ENCODE assay signal across 9 mouse cellular contexts in genomic region chr11:24162056-24162455, GRCm38 (mm10).
A peak's percentile ranks its signal among the peaks of the same experiment; 100 is the strongest.
DNase-seq lines count a peak whose midpoint lies in the region; ATAC-seq and TF ChIP-seq lines count a peak whose summit lies in the region.
"Had no signal": no experiment of that assay in that cellular context is flagged by ENCODE, and none has a peak within 500 bp of the region (broad histone marks: within the 10 kb centered on the region; RNA-seq: fewer than 3 reads in every experiment).

No protein-coding gene starts in this region.

- peak; percentile 25 to 38 for DNase-seq in kidney, postnatal 4 days
- no peak for DNase-seq in kidney, adult 9 months
- DNase-seq in heart, postnatal 0 days (ENCODE audit: low spot score): no peak
- DNase-seq in lung, postnatal 14 days: peak; percentile 62
- no peak for DNase-seq in thymus, adult 18-20 months
- DNase-seq in urinary bladder, postnatal 36 days (ENCODE audit: low spot score in 2 of 2): no peak

- 41% methylated on average over 7 of the region's 7 CpGs for WGBS in embryonic facial prominence, embryonic 13.5 days
- WGBS in heart, postnatal 0 days: 18% methylated on average over 7 of the region's 7 CpGs

- peak; percentile 72 for ATAC-seq in embryonic facial prominence, embryonic 13.5 days (ENCODE audit: insufficient number of reproducible peaks, insufficient read depth, low FRiP score, low TSS enrichment, low read depth)
- no peak for ATAC-seq in heart, postnatal 0 days (ENCODE audit: insufficient read depth, low read depth)
- no peak for ATAC-seq in monocyte, adult 5-6 weeks (replicated peaks; ENCODE audit: insufficient number of reproducible peaks, low FRiP score, low TSS enrichment, poor library complexity, severe bottlenecking)

- no peak overlapping the region for H3K4me2 ChIP-seq in embryonic facial prominence, embryonic 13.5 days
- H3K4me2 ChIP-seq in heart, postnatal 0 days (ENCODE audit: low read depth, low read length): no peak overlapping the region

- peaks cover 48% of the 10 kb centered on the region for H3K4me1 ChIP-seq in embryonic facial prominence, embryonic 13.5 days
- H3K4me1 ChIP-seq in heart, postnatal 0 days (ENCODE audit: control insufficient read depth, insufficient read depth): peaks cover 5% of the 10 kb centered on the region; the same call in 1 of the 2 replicates

- peaks cover 41% of the 10 kb centered on the region for H3K36me3 ChIP-seq in embryonic facial prominence, embryonic 13.5 days
- H3K36me3 ChIP-seq in heart, postnatal 0 days (replicated peaks; ENCODE audit: control insufficient read depth, insufficient read depth, low read length): peaks cover 16% of the 10 kb centered on the region

- no peaks in the 10 kb centered on the region for H3K27me3 ChIP-seq in embryonic facial prominence, embryonic 13.5 days
- no peaks in the 10 kb centered on the region for H3K27me3 ChIP-seq in heart, postnatal 0 days (ENCODE audit: control insufficient read depth, insufficient read depth, low read length)
- H3K27me3 ChIP-seq: megakaryocyte, embryonic 14.5 days had no signal

- H3K27ac ChIP-seq in embryonic facial prominence, embryonic 13.5 days: peak overlapping the region; percentile 51; the same call in 1 of the 2 replicates
- 0 out of 2 replicates have a peak overlapping the region, but pooled peaks have one; percentile 3 for H3K27ac ChIP-seq in heart, postnatal 0 days (ENCODE audit: low read depth)

- TF ChIP-seq EP300 in heart, postnatal 0 days (IDR thresholded peaks at IDR 0.05; ENCODE audit: low read depth): no peak

- H3K9me3 ChIP-seq in embryonic facial prominence, embryonic 13.5 days: no peaks in the 10 kb centered on the region
- H3K9me3 ChIP-seq in heart, postnatal 0 days (replicated peaks; ENCODE audit: control insufficient read depth, low read length): no peaks in the 10 kb centered on the region
- H3K9me3 ChIP-seq: megakaryocyte, embryonic 14.5 days had no signal

- H3K4me3 ChIP-seq in embryonic facial prominence, embryonic 13.5 days: no peak overlapping the region
- no peak overlapping the region for H3K4me3 ChIP-seq in heart, postnatal 0 days (ENCODE audit: low read depth, low read length)
- H3K4me3 ChIP-seq: megakaryocyte, embryonic 14.5 days had no signal

- H3K9ac ChIP-seq in embryonic facial prominence, embryonic 13.5 days: no peak overlapping the region
- no peak overlapping the region for H3K9ac ChIP-seq in heart, postnatal 0 days (replicated peaks; ENCODE audit: low read depth, low read length)

- no peak for TF ChIP-seq CTCF in heart, postnatal 0 days (IDR thresholded peaks at IDR 0.05; ENCODE audit: low read depth)

Comparison
In these comparisons a context has a peak if more than half of its experiments do, and no peak if none do; other contexts are left out.
1. DNase-seq: peak in kidney, postnatal 4 days (2 of 2) and lung, postnatal 14 days (single experiment); none in kidney, adult 9 months (single experiment), heart, postnatal 0 days (single experiment), thymus, adult 18-20 months (0 of 2) and urinary bladder, postnatal 36 days (0 of 2).